Mouse (Mus musculus): ENCODE measurements around the gene Foxc1.

The Foxc1 gene

GRCm38 (mm10) chr13:31806428-31806832 is at the start of gene Foxc1:
Foxc1 (plus strand) TSS chr13:31806633.
- DNase-seq (ENCODE audit: low spot score): no peak

DNA sequence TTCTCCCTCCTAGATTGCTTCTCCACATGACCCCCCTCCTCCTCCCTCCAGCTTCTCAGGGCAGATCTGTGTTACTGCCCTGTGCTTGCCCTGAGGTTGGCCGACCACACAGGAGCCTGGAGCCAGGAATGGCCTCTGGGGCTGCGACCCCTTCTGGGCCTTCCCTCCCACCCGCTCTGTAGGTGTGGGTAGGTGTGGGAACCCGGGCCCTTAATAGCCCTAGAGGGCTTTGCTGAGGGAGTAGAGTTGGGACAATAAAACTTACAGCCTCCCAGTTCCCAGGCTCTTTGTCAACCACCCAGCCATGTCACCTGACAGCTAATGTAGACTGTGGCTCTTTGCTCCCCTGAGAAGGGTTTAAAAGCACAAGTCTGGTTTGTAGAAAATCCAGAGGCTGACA is 46.0 kb upstream of the Foxc1 start:
- no peak for DNase-seq (ENCODE audit: low spot score)

GRCm38 (mm10) chr13:31761057-31761456 is 45.4 kb upstream of the Foxc1 start:
- no peak for DNase-seq (ENCODE audit: low spot score)

DNA sequence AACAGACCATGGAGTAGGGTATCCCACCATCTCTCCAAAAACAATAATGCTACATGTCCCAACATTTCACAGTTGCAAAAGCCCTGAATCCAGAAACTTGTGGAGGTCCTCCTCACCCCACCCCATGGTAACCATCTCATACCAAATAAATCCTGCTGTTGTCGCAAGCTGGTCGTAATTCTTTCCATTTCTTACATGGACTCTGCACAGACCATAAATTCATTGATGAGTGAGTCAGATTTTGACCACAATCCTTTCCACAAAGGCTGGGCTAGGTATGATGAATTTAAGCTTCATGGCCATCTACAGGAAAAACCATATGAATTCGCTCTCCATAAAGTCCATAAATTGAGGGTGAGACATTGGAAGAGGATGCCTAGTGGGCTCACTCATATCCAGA is 42.0 kb upstream of the Foxc1 start:
- DNase-seq (ENCODE audit: low spot score): no peak

DNA sequence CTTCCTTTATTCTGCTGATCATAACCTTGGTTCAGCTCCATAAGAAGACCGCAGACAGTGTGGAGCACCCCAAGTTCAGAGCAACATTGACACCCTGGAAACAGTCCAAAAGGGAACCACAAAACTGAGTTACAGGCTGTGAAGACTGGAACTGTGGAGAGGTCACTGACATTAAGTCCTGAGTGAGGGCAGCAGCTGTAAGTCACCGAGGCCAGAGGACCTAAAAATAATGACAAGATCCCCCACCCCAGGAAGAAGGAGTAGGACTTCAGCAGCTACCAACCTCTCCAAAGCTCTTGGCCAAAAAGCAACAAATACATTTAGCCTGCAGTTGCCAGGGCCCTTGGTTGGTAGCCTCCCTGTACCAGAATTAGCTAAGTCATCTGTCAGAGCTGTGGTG is 40.9 kb upstream of the Foxc1 start:
- DNase-seq (ENCODE audit: low spot score): no peak

GRCm38 (mm10) chr13:31772882-31773281 is 33.6 kb upstream of the Foxc1 start:
- DNase-seq (ENCODE audit: low spot score): no peak

- no peak for DNase-seq (ENCODE audit: low spot score)
Observed at GRCm38 (mm10) chr13:31775762-31776161, 30.7 kb upstream of the Foxc1 start.

DNA sequence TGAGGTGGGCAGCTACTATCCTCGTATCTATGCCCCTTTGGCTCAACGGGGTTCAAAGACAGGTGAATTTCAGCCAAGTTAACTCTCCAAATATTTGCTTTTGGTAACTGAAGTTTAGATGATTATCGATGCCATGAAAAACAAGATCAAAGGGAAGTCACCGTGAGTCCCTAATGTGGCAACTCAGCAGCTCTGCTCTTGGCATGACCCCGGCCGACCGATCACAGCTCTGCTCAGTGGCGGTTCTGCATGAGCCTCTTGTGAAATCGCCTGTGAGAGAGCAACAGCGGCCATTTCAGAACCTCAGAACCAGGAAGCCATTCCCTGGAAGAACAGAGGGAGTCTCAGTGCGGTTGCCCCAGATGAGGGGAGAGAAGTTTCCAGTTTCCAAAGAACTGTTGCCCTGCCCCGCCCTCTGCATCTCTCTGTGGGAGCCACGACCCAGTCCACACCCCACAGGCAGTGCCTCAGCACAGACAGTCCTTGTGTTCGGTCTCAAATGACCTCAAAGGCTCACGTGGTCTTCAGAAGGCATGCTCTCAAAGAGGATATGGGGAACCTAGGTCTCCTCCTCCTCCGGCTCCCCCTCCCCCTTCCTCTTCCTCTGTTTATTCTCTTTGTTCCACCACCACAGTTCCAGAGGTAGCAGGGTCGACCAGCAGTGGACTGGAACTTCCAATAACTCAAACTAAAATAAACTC is 27.0 kb upstream of the Foxc1 start:
- no peak for DNase-seq (ENCODE audit: low spot score)

DNA sequence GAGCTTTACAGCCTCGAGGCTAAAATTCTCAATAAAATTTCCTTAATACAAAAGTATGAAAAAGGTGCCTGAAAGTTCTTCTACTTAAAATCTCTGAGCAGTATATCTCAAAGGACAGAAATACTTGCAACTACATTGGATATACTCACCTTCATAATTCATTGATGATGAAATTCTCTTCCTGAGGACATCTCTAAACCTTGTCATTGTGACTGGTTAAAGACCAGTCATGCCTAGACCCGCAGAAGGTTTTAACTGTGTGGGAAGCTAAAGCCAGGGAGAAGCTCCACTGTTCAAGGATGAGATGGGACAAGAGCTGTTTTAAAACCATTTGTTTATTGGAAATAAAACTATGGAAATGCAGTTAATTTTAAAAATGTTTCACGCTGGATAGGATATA is 26.1 kb upstream of the Foxc1 start:
- DNase-seq (ENCODE audit: low spot score): no peak

GRCm38 (mm10) chr13:31782063-31782462 is 24.4 kb upstream of the Foxc1 start:
- no peak for DNase-seq (ENCODE audit: low spot score)

DNA sequence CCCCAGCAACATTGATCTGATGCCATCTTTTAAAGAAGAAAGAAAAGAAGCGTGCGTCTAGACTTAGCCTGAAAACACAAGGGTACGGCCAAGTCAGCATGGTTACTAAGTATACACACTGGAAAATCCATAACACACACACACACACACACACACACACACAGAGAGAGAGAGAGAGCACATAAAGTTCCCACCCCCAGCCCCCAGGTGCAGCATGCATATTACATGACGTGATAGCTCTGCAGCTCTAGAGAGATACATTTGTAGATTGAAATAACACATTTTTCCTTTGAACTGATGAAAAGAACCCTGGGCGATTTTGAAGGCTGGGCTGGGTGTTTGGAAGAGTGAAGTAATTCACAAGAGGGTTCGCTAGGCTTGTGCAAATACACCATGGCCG is 21.7 kb upstream of the Foxc1 start:
- DNase-seq (ENCODE audit: low spot score): no peak

DNA sequence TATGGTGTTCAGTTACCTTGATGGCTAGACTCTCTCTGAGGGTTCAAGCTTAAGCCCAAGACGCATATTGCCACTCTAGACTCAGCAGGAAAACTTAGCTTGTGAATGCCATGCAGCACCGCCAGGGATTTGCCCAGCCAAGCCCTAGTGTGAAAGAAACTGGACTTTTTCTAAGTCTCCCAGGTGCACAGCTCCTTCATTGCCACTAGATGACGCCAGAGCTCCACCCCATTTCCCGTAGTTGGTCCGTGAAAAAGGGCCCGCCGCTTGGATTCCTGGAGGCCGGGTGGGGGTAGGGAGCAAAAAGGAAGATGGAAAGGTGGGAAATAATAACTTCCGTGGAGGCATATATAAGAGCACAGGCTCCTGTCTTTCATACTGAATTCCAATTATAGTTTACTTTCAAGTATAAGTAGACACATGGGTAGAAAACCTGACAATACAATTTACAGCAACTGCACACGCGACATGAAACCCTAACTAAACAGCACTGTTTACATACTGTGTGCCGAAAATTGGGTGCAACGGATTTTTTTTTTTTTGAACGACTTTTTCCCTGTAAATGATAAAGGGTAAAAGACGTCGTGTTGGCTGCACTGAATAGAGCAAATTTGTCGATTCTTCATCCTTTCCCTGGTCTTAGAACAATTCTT is 13.8 kb upstream of the Foxc1 start:
- no peak for DNase-seq (ENCODE audit: low spot score)

- DNase-seq (ENCODE audit: low spot score): no peak
Observed at GRCm38 (mm10) chr13:31793163-31793562, 13.3 kb upstream of the Foxc1 start.

DNA sequence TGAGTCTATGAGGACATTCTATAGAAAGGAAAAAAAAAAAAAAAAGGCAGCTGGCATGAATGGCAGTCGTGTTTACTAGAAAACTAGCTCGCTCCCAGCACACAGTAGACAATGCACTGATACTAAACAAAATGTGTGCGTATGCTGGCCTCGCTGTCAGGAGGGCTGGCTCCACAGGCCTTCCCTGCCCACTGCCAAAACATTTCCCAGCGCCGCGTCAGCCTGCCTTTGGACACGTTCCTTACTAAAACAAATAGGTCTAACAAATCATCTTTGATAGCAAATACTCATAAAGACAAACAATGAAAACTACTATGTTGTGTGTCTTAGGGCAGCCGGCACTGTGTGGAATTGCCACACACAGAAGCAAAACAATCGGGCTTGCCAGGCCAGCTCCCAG is 9.1 kb upstream of the Foxc1 start:
- DNase-seq (ENCODE audit: low spot score): no peak

- DNase-seq (ENCODE audit: low spot score): no peak
Observed at GRCm38 (mm10) chr13:31798075-31798474, 8.4 kb upstream of the Foxc1 start.

GRCm38 (mm10) chr13:31800581-31801576 is 5.6 kb upstream of the Foxc1 start:
- DNase-seq (ENCODE audit: low spot score): peak; percentile 71

DNA sequence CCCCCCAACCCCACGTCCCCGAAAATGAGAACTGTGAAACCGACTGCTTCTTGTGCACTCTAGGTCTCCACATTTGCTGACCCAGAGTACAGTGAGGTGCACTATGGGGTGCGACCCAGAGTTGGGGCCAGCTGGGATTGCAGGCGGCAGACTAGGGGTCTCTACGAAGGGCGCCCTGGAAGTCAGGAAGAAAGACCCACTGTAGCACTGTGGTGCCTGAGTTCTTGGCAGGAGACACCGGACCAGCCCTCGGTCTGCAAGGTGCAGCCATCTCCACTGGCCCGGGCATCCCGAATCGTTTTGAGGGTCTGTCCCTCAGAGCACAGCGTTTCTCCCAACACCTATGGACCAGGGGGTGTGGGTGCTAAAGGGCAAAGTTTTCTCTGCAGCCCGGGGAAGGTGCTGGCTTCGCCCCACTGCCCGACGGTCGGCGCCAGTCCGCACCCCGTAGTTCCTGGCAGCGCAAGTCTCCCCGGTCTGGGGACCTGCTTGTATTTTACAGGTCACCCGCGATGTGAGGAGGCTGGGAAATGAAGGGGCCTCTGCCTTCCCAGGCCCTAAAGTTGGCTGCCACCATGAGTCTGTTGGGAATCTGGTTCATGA is 4.6 kb upstream of the Foxc1 start:
- no peak for DNase-seq (ENCODE audit: low spot score)

DNA sequence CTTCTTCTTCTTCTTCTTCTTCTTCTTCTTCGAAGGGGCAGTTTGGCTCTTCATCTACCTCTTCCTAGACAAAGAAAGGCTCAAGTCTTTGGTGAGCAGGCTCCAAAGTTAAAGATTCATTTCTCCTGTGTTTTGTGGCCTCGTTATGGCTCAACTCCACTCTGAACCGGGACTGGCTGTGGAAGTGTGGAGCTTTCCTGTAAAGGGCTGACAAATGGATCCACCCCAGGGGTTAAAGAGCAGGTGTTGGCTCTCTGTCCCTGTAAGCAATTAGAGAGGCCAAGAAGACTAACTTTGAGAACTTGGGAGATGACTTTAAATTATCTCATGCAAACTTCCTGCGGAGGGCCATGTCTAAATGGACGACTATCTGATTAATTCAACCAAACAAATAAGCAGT is 4.0 kb upstream of the Foxc1 start:
- no peak for DNase-seq (ENCODE audit: low spot score)

- DNase-seq (ENCODE audit: low spot score): no peak
Observed at GRCm38 (mm10) chr13:31803166-31804093, 3.0 kb upstream of the Foxc1 start.

DNA sequence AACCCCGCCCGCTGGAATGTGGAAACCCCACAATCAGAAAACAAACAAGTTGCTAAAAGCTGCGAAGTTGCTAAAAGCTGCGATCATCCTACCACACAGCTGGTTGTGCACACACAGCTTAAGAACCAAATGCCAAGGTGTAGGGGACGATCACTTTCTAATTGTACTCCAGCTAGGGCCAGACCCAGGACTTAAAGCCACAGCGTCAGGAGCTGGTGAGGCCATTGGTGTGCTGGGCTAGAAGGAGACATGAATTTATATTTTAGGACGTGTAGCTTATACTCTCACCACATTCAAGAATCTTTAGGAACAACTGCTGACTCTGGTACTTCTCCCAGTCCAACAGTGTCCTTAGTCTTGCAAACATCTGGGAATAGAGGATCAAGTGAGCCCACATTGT is 1.9 kb upstream of the Foxc1 start:
- no peak for DNase-seq (ENCODE audit: low spot score)

GRCm38 (mm10) chr13:31805831-31806427 is 504 bp upstream of the Foxc1 start:
- no peak for DNase-seq (ENCODE audit: low spot score)

All from urinary bladder, postnatal 10 days (tissue).